Mouse (Mus musculus) liver, embryonic 14.5 days (tissue): ENCODE data around the gene Tmem238.

Source experiments
- CTCF ChIP-seq: IDR thresholded peaks from 2 replicates; pipeline ENCODE4 v1.5.1; 2016; ENCODE audit warnings: antibody characterized with exemption, low read depth, control low read depth
- EP300 ChIP-seq: IDR thresholded peaks from 2 replicates; pipeline ENCODE4 v1.6.1; 2016; ENCODE audit warnings: antibody characterized with exemption, low read depth

GRCm38 (mm10) chr7:4741151-4741550 is 48.3 kb downstream of the Tmem238 start:
- TF ChIP-seq CTCF = no peak
- TF ChIP-seq EP300 = no peak
